Mouse (Mus musculus) lung, postnatal 10 days (tissue): ENCODE measurements around the gene Rpl12.

ENCODE experiments used
- DNase-seq: peaks from one replicate; pipeline ENCODE4 v3.0.0; 2021

Gene Rpl12

GRCm38 (mm10) chr2:32947454-32947853 lies 13.9 kb upstream of the Rpl12 start:
- no peak for DNase-seq

GRCm38 (mm10) chr2:32954581-32954980 lies 6.8 kb upstream of the Rpl12 start:
- no peak for DNase-seq

GRCm38 (mm10) chr2:32957344-32957743 lies 4.0 kb upstream of the Rpl12 start:
- DNase-seq = peak; percentile 44

- DNase-seq = no peak
Observed at GRCm38 (mm10) chr2:32960273-32960672, 1.1 kb upstream of the Rpl12 start.

- no peak for DNase-seq
Observed at GRCm38 (mm10) chr2:32962062-32962874, 909 bp downstream of the Rpl12 start.

GRCm38 (mm10) chr2:32962875-32963220 lies 1.5 kb downstream of the Rpl12 start:
- no peak for DNase-seq

GRCm38 (mm10) chr2:32963544-32963943 lies 2.2 kb downstream of the Rpl12 start:
- DNase-seq = no peak

GRCm38 (mm10) chr2:32963981-32964380 lies 2.6 kb downstream of the Rpl12 start:
- DNase-seq = no peak

GRCm38 (mm10) chr2:32964659-32965457 lies 3.5 kb downstream of the Rpl12 start:
- DNase-seq = no peak

GRCm38 (mm10) chr2:32965511-32966183 lies 4.3 kb downstream of the Rpl12 start:
- no peak for DNase-seq

GRCm38 (mm10) chr2:32966184-32966688 lies 4.9 kb downstream of the Rpl12 start:
- DNase-seq = no peak

- peak; percentile 90 for DNase-seq
Observed at GRCm38 (mm10) chr2:32966689-32967631, 5.6 kb downstream of the Rpl12 start.

- DNase-seq = no peak
Observed at GRCm38 (mm10) chr2:32968024-32968614, 6.8 kb downstream of the Rpl12 start.

- DNase-seq = peak; percentile 50
Observed at GRCm38 (mm10) chr2:32969326-32969725, 8.0 kb downstream of the Rpl12 start.

- DNase-seq = no peak
Observed at GRCm38 (mm10) chr2:32971235-32971634, 9.9 kb downstream of the Rpl12 start.

- no peak for DNase-seq
Observed at GRCm38 (mm10) chr2:32974216-32974615, 12.9 kb downstream of the Rpl12 start.

GRCm38 (mm10) chr2:32977114-32977513 lies 15.8 kb downstream of the Rpl12 start:
- no peak for DNase-seq

- no peak for DNase-seq
Observed at GRCm38 (mm10) chr2:32978675-32979074, 17.3 kb downstream of the Rpl12 start.

GRCm38 (mm10) chr2:32979675-32980074 lies 18.3 kb downstream of the Rpl12 start:
- DNase-seq = no peak

GRCm38 (mm10) chr2:32981281-32981680 lies 19.9 kb downstream of the Rpl12 start:
- DNase-seq = peak; percentile 35

GRCm38 (mm10) chr2:32981725-32982271 lies 20.4 kb downstream of the Rpl12 start, which contains the start of gene Slc2a8:
TSS of gene Slc2a8 (minus strand) at chr2:32982083.
- DNase-seq = peak; percentile 94
